Comparison of ENCODE assay signal across 23 mouse cellular contexts in the genomic region with DNA sequence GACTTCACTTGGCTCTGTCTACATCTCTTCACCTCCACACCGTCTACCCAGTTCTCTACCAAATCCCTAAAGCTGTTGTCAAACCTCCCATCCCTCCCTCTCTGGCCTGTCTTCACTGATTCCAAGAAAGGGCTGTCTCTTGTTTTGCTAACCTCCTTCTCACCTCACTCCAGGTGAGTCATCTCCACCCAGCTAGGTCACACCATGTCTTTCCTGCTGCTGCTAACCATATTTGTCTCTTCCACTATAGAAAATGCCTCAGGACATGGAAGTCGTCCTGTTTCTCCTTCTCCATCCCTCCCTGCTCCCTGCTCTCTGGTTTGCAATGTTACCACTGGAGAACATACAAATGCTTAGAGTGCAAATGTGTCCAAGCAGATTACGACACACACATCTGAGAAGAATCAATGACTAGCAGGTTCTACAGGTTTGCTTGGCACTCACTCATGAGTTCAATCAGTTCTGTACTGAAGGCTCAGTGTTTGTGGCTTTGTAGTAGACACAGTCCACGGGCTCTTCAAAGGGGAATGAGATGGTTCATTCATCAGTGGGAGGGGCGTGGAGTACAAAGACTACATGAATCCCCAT.
"Had no signal": no experiment of that assay in that cellular context is flagged by ENCODE, and none has a peak within 500 bp of the region (broad histone marks: within the 10 kb centered on the region; RNA-seq: fewer than 3 reads in every experiment).

No protein-coding gene starts in this region.

- H3K27ac ChIP-seq: intestine, embryonic 15.5 days; kidney, embryonic 15.5 days; left cerebral cortex, adult 2 months; limb, embryonic 12.5 days; liver, embryonic 14.5 days; stomach, embryonic 15.5 days had no signal

- DNase-seq: kidney, adult 11 months; kidney, adult 8-10 months; kidney, postnatal 10 days; layer of hippocampus, postnatal 36 days; liver; liver, postnatal 0 days; lung, embryonic 14.5 days; lung, postnatal 4 days; midbrain, embryonic 14.5 days; right cerebral cortex, adult 18-20 months; right cerebral cortex, postnatal 14 days; spleen, adult 18-20 months; thymus, adult 2 months; thymus, postnatal 14 days; thymus, postnatal 4 days had no signal

- H3K9me3 ChIP-seq: intestine, embryonic 15.5 days; kidney, embryonic 15.5 days; limb, embryonic 12.5 days; stomach, embryonic 15.5 days had no signal

- H3K27me3 ChIP-seq: intestine, embryonic 15.5 days; kidney, embryonic 15.5 days; limb, embryonic 12.5 days; stomach, embryonic 15.5 days had no signal

- H3K4me1 ChIP-seq: stomach, embryonic 15.5 days had no signal

- H3K9ac ChIP-seq: intestine, embryonic 15.5 days; kidney, embryonic 15.5 days; limb, embryonic 12.5 days; liver, embryonic 14.5 days; liver, postnatal 0 days; lung, embryonic 14.5 days; stomach, embryonic 15.5 days had no signal

- H3K36me3 ChIP-seq: intestine, embryonic 15.5 days; kidney, embryonic 15.5 days; limb, embryonic 12.5 days; stomach, embryonic 15.5 days had no signal

- H3K4me2 ChIP-seq: intestine, embryonic 15.5 days; kidney, embryonic 15.5 days; limb, embryonic 12.5 days; lung, embryonic 14.5 days; midbrain, embryonic 11.5 days; stomach, embryonic 15.5 days had no signal

- ATAC-seq: intestine, embryonic 15.5 days; liver, postnatal 0 days; lung, postnatal 0 days had no signal

- H3K4me3 ChIP-seq: intestine, embryonic 15.5 days; kidney, embryonic 15.5 days; left cerebral cortex, adult 2 months; limb, embryonic 12.5 days; stomach, embryonic 15.5 days had no signal
